Mouse (Mus musculus) G1E (cell line): ENCODE data around the gene Pmvk.

Source experiments
- CTCF ChIP-seq: IDR thresholded peaks from 2 replicates; pipeline ENCODE4 v1.5.1; 2012; ENCODE audit warnings: low read depth, low read length, inconsistent platforms, mixed read lengths
- GATA2 ChIP-seq: IDR thresholded peaks from 2 replicates; pipeline ENCODE4 v1.6.1; 2012; ENCODE audit warnings: low read depth, low read length, inconsistent platforms, borderline replicate concordance
- POLR2AphosphoS5 ChIP-seq: IDR thresholded peaks from 2 replicates; pipeline ENCODE4 v1.6.1; 2012; ENCODE audit warnings: low read depth, low read length, inconsistent platforms; ENCODE audit not compliant: insufficient replicate concordance

GRCm38 (mm10) chr3:89502551-89502950 lies 48.2 kb downstream of the Pmvk start:
- TF ChIP-seq CTCF (no peak), POLR2AphosphoS5 (no peak), GATA2 (no peak)
